Mouse (Mus musculus): ENCODE data around the gene Ptbp1. TPM values are rescaled to one million over a fixed set of nuclear protein-coding genes. Genes with fewer than 3 reads are reported as not detected.
A peak's percentile ranks its signal among the peaks of the same experiment; 100 is the strongest.
"Not testable (repeated sequence)": the region's sequence is repeated elsewhere in the genome, so short reads cannot be mapped to it uniquely, and the experiment has no call there.

Gene Ptbp1
- polyA plus RNA-seq, 1 experiment from 2014 or later: 373 TPM

GRCm38 (mm10) chr10:79884938-79885337 is 30.7 kb downstream of the Ptbp1 start:
- WGBS: 75% methylated on average over 3 of the region's 3 CpGs
- H3K27ac ChIP-seq; H3K4me3 ChIP-seq (replicated peaks); H3K4me2 ChIP-seq; H3K36me3 ChIP-seq; H3K9me3 ChIP-seq; ATAC-seq (ENCODE audit: insufficient number of reproducible peaks, insufficient read depth, low FRiP score, low TSS enrichment, low read depth); H3K9ac ChIP-seq (replicated peaks): not testable (repeated sequence)
- Histone ChIP-seq H3K4me1 (replicated peaks) (peaks cover 26% of the 10 kb centered on the region), H3K27me3 (peaks cover 39% of the 10 kb centered on the region)

GRCm38 (mm10) chr10:79886054-79886453 is 31.8 kb downstream of the Ptbp1 start, which contains the start of gene Elane:
Gene Elane (plus strand): TSS chr10:79886247.
- Histone ChIP-seq H3K36me3 (no peaks in the 10 kb centered on the region), H3K4me1 (replicated peaks) (peaks cover 21% of the 10 kb centered on the region), H3K4me3 (replicated peaks) (no peak within 1 kb of the TSS), H3K4me2 (no peak within 1 kb of the TSS), H3K9ac (replicated peaks) (no peak within 1 kb of the TSS), H3K9me3 (no peaks in the 10 kb centered on the region), H3K27me3 (peaks cover 31% of the 10 kb centered on the region), H3K27ac (no peak within 1 kb of the TSS)
- 82% methylated on average over 6 of the region's 6 CpGs for WGBS
- ATAC-seq (ENCODE audit: insufficient number of reproducible peaks, insufficient read depth, low FRiP score, low TSS enrichment, low read depth): no peak

- Histone ChIP-seq H3K4me2 (no peak overlapping the region), H3K36me3 (no peaks in the 10 kb centered on the region), H3K27ac (no peak overlapping the region), H3K9ac (replicated peaks) (no peak overlapping the region), H3K4me1 (replicated peaks) (peaks cover 20% of the 10 kb centered on the region), H3K4me3 (replicated peaks) (no peak overlapping the region), H3K9me3 (no peaks in the 10 kb centered on the region), H3K27me3 (peaks cover 27% of the 10 kb centered on the region)
- 75% methylated on average over 8 of the region's 8 CpGs for WGBS
- no peak for ATAC-seq (ENCODE audit: insufficient number of reproducible peaks, insufficient read depth, low FRiP score, low TSS enrichment, low read depth)
These were observed 32.4 kb downstream of the Ptbp1 start for GRCm38 (mm10) chr10:79886611-79887010.

GRCm38 (mm10) chr10:79889386-79889785 is 35.2 kb downstream of the Ptbp1 start:
- H3K4me3 ChIP-seq (replicated peaks): no peak overlapping the region
- H3K4me1 ChIP-seq (replicated peaks): no peaks in the 10 kb centered on the region
- 87% methylated on average over 2 of the region's 2 CpGs for WGBS
- no peak overlapping the region for H3K9ac ChIP-seq (replicated peaks)
- no peak for ATAC-seq (ENCODE audit: insufficient number of reproducible peaks, insufficient read depth, low FRiP score, low TSS enrichment, low read depth)
- H3K27ac ChIP-seq: no peak overlapping the region
- no peaks in the 10 kb centered on the region for H3K9me3 ChIP-seq
- H3K36me3 ChIP-seq: peaks cover 7% of the 10 kb centered on the region; the same call in 1 of the 2 replicates
- H3K27me3 ChIP-seq: no peaks in the 10 kb centered on the region; the same call in 1 of the 2 replicates
- H3K4me2 ChIP-seq: no peak overlapping the region

GRCm38 (mm10) chr10:79890670-79891069 is 36.4 kb downstream of the Ptbp1 start, which contains the start of gene Cfd:
Gene Cfd (plus strand): TSS chr10:79890853.
- WGBS: 35% methylated on average over 5 of the region's 5 CpGs
- Histone ChIP-seq H3K27ac (no peak within 1 kb of the TSS), H3K4me1 (replicated peaks) (no peaks in the 10 kb centered on the region), H3K9ac (replicated peaks) (0 out of 2 replicates have a peak within 1 kb of the TSS, but pooled peaks have one; percentile 23), H3K27me3 (no peaks in the 10 kb centered on the region; the same call in 1 of the 2 replicates), H3K4me3 (replicated peaks) (no peak within 1 kb of the TSS), H3K4me2 (no peak within 1 kb of the TSS), H3K36me3 (peaks cover 17% of the 10 kb centered on the region), H3K9me3 (no peaks in the 10 kb centered on the region)
- no peak for ATAC-seq (ENCODE audit: insufficient number of reproducible peaks, insufficient read depth, low FRiP score, low TSS enrichment, low read depth)

- H3K4me2 ChIP-seq; H3K27ac ChIP-seq; H3K9me3 ChIP-seq; H3K27me3 ChIP-seq; H3K4me3 ChIP-seq (replicated peaks); H3K9ac ChIP-seq (replicated peaks); H3K4me1 ChIP-seq (replicated peaks): not testable (repeated sequence)
- H3K36me3 ChIP-seq: peaks cover 36% of the 10 kb centered on the region
- whole genome bisulfite sequencing: 43% methylated on average over 22 of the region's 22 CpGs
- ATAC-seq (ENCODE audit: insufficient number of reproducible peaks, insufficient read depth, low FRiP score, low TSS enrichment, low read depth): peak; percentile 40; the same call in 1 of the 2 replicates
These were observed 38.4 kb downstream of the Ptbp1 start for GRCm38 (mm10) chr10:79892451-79893118.

GRCm38 (mm10) chr10:79896306-79896705 is 42.1 kb downstream of the Ptbp1 start:
- no peak overlapping the region for H3K27ac ChIP-seq
- no peak for ATAC-seq (ENCODE audit: insufficient number of reproducible peaks, insufficient read depth, low FRiP score, low TSS enrichment, low read depth)
- peaks cover 4% of the 10 kb centered on the region; the same call in 1 of the 2 replicates for H3K4me1 ChIP-seq (replicated peaks)
- H3K27me3 ChIP-seq: no peaks in the 10 kb centered on the region; the same call in 1 of the 2 replicates
- no peak overlapping the region for H3K4me2 ChIP-seq
- H3K4me3 ChIP-seq (replicated peaks): no peak overlapping the region
- 93% methylated on average over 16 of the region's 16 CpGs for WGBS
- H3K9me3 ChIP-seq: no peaks in the 10 kb centered on the region
- H3K36me3 ChIP-seq: peaks cover 71% of the 10 kb centered on the region
- H3K9ac ChIP-seq (replicated peaks): peak overlapping the region; percentile 18; the same call in 1 of the 2 replicates

- Histone ChIP-seq H3K9me3 (no peaks in the 10 kb centered on the region), H3K4me2 (no peak overlapping the region), H3K27ac (no peak overlapping the region), H3K27me3 (no peaks in the 10 kb centered on the region; the same call in 1 of the 2 replicates), H3K36me3 (peaks cover 76% of the 10 kb centered on the region), H3K4me1 (replicated peaks) (peaks cover 6% of the 10 kb centered on the region; the same call in 1 of the 2 replicates), H3K9ac (replicated peaks) (no peak overlapping the region), H3K4me3 (replicated peaks) (no peak overlapping the region)
- 87% methylated on average over 13 of the region's 13 CpGs for WGBS
- no peak for ATAC-seq (ENCODE audit: insufficient number of reproducible peaks, insufficient read depth, low FRiP score, low TSS enrichment, low read depth)
These were observed 42.6 kb downstream of the Ptbp1 start for GRCm38 (mm10) chr10:79896814-79897213.

- ATAC-seq (ENCODE audit: insufficient number of reproducible peaks, insufficient read depth, low FRiP score, low TSS enrichment, low read depth): no peak
- Histone ChIP-seq H3K27me3 (no peaks in the 10 kb centered on the region), H3K4me1 (replicated peaks) (peaks cover 6% of the 10 kb centered on the region; the same call in 1 of the 2 replicates), H3K9me3 (no peaks in the 10 kb centered on the region), H3K9ac (replicated peaks) (no peak overlapping the region), H3K4me2 (no peak overlapping the region), H3K4me3 (replicated peaks) (no peak overlapping the region), H3K36me3 (peaks cover 83% of the 10 kb centered on the region), H3K27ac (no peak overlapping the region)
- WGBS: 51% methylated on average over 20 of the region's 20 CpGs
These were observed 43.4 kb downstream of the Ptbp1 start for GRCm38 (mm10) chr10:79897316-79898245.

GRCm38 (mm10) chr10:79900951-79901410 is 46.8 kb downstream of the Ptbp1 start:
- Histone ChIP-seq H3K9ac (replicated peaks) (0 out of 2 replicates have a peak overlapping the region, but pooled peaks have one; percentile 4), H3K27ac (no peak overlapping the region), H3K9me3 (no peaks in the 10 kb centered on the region), H3K36me3 (peaks cover 96% of the 10 kb centered on the region), H3K4me3 (replicated peaks) (no peak overlapping the region), H3K27me3 (no peaks in the 10 kb centered on the region), H3K4me1 (replicated peaks) (peaks cover 6% of the 10 kb centered on the region; the same call in 1 of the 2 replicates), H3K4me2 (no peak overlapping the region)
- WGBS: 36% methylated on average over 2 of the region's 2 CpGs
- no peak for ATAC-seq (ENCODE audit: insufficient number of reproducible peaks, insufficient read depth, low FRiP score, low TSS enrichment, low read depth)

- Histone ChIP-seq H3K9me3 (no peaks in the 10 kb centered on the region), H3K4me2 (no peak overlapping the region), H3K27ac (no peak overlapping the region), H3K36me3 (peaks cover 70% of the 10 kb centered on the region), H3K4me1 (replicated peaks) (peaks cover 14% of the 10 kb centered on the region; the same call in 1 of the 2 replicates), H3K9ac (replicated peaks) (no peak overlapping the region), H3K27me3 (0 out of 2 replicates have a peak, but pooled peaks cover 3% of the 10 kb centered on the region), H3K4me3 (replicated peaks) (no peak overlapping the region)
- WGBS: 94% methylated on average over 9 of the region's 9 CpGs
- no peak for ATAC-seq (ENCODE audit: insufficient number of reproducible peaks, insufficient read depth, low FRiP score, low TSS enrichment, low read depth)
These were observed 52.5 kb downstream of the Ptbp1 start for GRCm38 (mm10) chr10:79906712-79907111.

Data from limb, embryonic 12.5 days (tissue).